Mouse (Mus musculus) testis, adult 2 months (tissue): ENCODE measurements around the gene Shc1.

Experiments used
- CTCF ChIP-seq: fragments of 200-500 bp; IDR thresholded peaks from 2 replicates; pipeline ENCODE4 v1.5.1; 2012; ENCODE audit warnings: low read depth, mild to moderate bottlenecking, inconsistent platforms, low read length, moderate library complexity; ENCODE audit not compliant: control insufficient read depth, insufficient read depth, insufficient replicate concordance
- POLR2A ChIP-seq: fragments of 200-500 bp; IDR thresholded peaks from 2 replicates; pipeline ENCODE4 v1.6.1; 2012; ENCODE audit warnings: low read depth, mild to moderate bottlenecking, inconsistent platforms, low read length, moderate library complexity; ENCODE audit not compliant: control insufficient read depth

GRCm38 (mm10) chr3:89392871-89393311 is 25.4 kb upstream of the Shc1 start:
- TF ChIP-seq POLR2A (no peak), CTCF (no peak)
